Mouse (Mus musculus) heart, postnatal 0 days (tissue): ENCODE measurements at regions not wholly inside any gene's neighbourhood (a gene's known extent, or its start where the extent isn't known, plus 50 kb on each side); places are given as distances from the start of the nearest gene placed in this dataset.

ENCODE experiments used
- CTCF ChIP-seq: IDR thresholded peaks from 2 replicates; pipeline ENCODE4 v1.5.1; 2016; ENCODE audit warnings: antibody characterized with exemption, control low read depth, low read depth
- EP300 ChIP-seq: IDR thresholded peaks from 2 replicates; pipeline ENCODE4 v1.6.1; 2016; ENCODE audit warnings: antibody characterized with exemption, low read depth

- TF ChIP-seq CTCF (no peak), EP300 (no peak)
Measured at GRCm38 (mm10) chr12:42250410-42250809, 764.2 kb upstream of the Lrrn3 start.
